Mouse (Mus musculus): ENCODE results near the gene Prpsap2. TPM values are rescaled to one million over a fixed set of nuclear protein-coding genes. Genes with fewer than 3 reads are reported as not detected.

The Prpsap2 gene
- 7.8 and 8.3 TPM in 2 replicates for polyA plus RNA-seq (2012)

GRCm38 (mm10) chr11:61761584-61762407 lies at the start of gene Prpsap2:
TSS of gene Prpsap2 (minus strand) at chr11:61762088.
- TF ChIP-seq GATA1 (IDR thresholded peaks at IDR 0.05; ENCODE audit: low read length), result no peak

GRCm38 (mm10) chr11:61809793-61810192 lies 47.9 kb upstream of the Prpsap2 start:
- no peak for TF ChIP-seq GATA1 (IDR thresholded peaks at IDR 0.05; ENCODE audit: low read length)

GRCm38 (mm10) chr11:61808551-61809117 lies 46.7 kb upstream of the Prpsap2 start:
- TF ChIP-seq GATA1 (IDR thresholded peaks at IDR 0.05; ENCODE audit: low read length), result no peak

- no peak for TF ChIP-seq GATA1 (IDR thresholded peaks at IDR 0.05; ENCODE audit: low read length)
Observed at GRCm38 (mm10) chr11:61793441-61793840, 31.6 kb upstream of the Prpsap2 start.

DNA sequence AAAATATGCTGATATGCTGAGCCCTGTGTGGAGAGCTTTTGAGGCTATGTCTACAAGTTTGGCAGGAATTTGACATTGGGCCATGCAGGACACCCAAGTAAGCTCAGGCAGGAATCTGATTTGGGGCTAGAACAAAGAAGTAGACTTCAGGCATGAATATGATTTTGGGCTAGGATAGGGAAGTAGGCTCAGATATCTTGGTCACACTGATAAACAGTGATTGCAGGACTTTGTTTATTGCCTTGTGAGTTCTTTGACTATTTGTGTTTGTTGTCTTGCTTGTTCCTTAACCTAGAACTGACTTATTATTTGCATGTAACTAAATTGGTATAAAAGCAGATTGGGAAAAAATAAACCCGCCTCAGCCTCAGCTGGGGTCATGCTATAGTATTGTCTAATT lies 26.7 kb upstream of the Prpsap2 start:
- no peak for TF ChIP-seq GATA1 (IDR thresholded peaks at IDR 0.05; ENCODE audit: low read length)

- no peak for TF ChIP-seq GATA1 (IDR thresholded peaks at IDR 0.05; ENCODE audit: low read length)
Observed at GRCm38 (mm10) chr11:61774551-61775149, 12.8 kb upstream of the Prpsap2 start.

GRCm38 (mm10) chr11:61760518-61760917 lies 1.4 kb downstream of the Prpsap2 start:
- no peak for TF ChIP-seq GATA1 (IDR thresholded peaks at IDR 0.05; ENCODE audit: low read length)

GRCm38 (mm10) chr11:61757151-61757550 lies 4.7 kb downstream of the Prpsap2 start:
- TF ChIP-seq GATA1 (IDR thresholded peaks at IDR 0.05; ENCODE audit: low read length), result no peak

- TF ChIP-seq GATA1 (IDR thresholded peaks at IDR 0.05; ENCODE audit: low read length), result no peak
Observed at GRCm38 (mm10) chr11:61751612-61752011, 10.3 kb downstream of the Prpsap2 start.

DNA sequence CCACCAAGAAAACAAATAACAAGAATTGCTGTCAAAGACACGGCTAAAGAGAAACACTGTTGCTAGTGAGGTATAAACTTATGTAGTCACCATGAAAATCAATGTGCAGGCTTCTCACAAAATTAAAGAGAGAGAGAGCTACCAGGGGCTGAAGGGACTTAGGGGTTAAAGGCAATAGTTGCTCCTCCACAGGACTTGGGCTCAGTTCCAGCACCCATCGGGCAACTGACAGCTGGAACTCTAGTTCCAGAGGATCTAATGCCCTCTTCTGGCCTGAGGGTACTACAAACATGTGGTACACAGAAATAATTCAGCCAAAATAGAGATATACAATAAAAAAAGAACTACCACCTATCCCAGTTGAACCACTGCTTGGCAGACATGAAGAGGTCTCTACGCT lies 14.7 kb downstream of the Prpsap2 start:
- TF ChIP-seq GATA1 (IDR thresholded peaks at IDR 0.05; ENCODE audit: low read length), result no peak

DNA sequence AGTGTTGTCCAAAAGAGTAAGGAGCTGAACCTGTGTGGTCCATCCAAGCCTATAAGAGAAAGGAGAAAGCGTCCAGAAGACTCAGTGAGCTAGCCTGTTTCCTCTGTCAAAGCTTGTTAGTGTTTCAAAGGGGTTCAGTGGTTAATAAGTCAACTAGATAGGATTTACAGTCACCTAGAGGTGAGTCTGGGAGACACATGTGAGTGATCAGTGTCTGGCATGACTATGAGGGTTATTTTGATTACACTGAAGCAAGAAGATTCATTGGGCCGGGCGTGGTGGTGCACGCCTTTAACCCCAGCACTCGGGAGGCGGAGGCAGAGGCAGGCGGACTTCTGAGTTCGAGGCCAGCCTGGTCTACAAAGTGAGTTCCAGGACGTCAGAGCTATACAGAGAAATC lies 16.1 kb downstream of the Prpsap2 start:
- TF ChIP-seq GATA1 (IDR thresholded peaks at IDR 0.05; ENCODE audit: low read length), result no peak

DNA sequence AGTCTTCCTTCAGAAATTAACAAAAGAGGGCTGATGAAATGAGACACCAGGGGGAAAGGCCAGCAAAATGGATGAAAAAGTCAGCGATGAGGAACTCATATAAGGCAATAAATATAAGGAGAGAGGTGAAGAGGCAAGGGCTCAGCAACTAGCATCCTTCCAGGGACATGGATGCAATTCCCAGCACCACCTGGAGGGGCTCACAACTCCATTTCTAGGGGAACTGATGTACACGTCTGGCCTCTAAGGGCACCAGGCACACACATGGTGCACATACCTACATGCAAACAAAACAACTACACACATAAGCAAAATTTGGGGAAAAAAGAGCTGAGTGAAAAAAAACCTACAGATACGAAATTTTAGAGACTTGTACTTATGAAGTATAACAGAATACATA lies 17.4 kb downstream of the Prpsap2 start:
- no peak for TF ChIP-seq GATA1 (IDR thresholded peaks at IDR 0.05; ENCODE audit: low read length)

GRCm38 (mm10) chr11:61743768-61744167 lies 18.1 kb downstream of the Prpsap2 start:
- TF ChIP-seq GATA1 (IDR thresholded peaks at IDR 0.05; ENCODE audit: low read length), result no peak

GRCm38 (mm10) chr11:61740500-61740899 lies 21.4 kb downstream of the Prpsap2 start:
- no peak for TF ChIP-seq GATA1 (IDR thresholded peaks at IDR 0.05; ENCODE audit: low read length)

- TF ChIP-seq GATA1 (IDR thresholded peaks at IDR 0.05; ENCODE audit: low read length), result no peak
Observed at GRCm38 (mm10) chr11:61737290-61737689, 24.6 kb downstream of the Prpsap2 start.

GRCm38 (mm10) chr11:61732672-61733071 lies 29.2 kb downstream of the Prpsap2 start:
- TF ChIP-seq GATA1 (IDR thresholded peaks at IDR 0.05; ENCODE audit: low read length), result no peak

DNA sequence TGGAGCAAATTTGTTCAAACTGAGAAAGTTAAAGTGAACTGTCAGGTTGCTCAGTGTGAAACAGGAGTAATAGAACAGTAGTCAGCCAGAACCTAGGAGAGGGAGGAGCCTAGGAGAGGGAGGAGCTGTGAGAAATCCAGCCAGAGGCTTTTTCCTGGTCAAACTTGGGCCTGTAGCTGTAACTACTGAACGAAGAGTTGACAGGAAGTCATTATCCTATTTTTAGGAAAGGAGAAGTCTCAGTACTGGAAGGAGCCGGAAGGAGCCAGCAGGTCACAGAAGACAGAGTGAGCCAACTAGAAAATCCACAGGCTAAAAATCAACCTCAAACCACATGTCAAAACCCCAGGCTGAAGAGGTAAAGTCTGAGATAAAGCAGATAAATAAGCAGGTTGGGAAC lies 33.9 kb downstream of the Prpsap2 start:
- TF ChIP-seq GATA1 (IDR thresholded peaks at IDR 0.05; ENCODE audit: low read length), result no peak

Data from G1E-ER4 (cell line).